Mouse (Mus musculus) retina, postnatal 7 days (tissue): ENCODE results near the gene Serpinb6d.

Source experiments
- DNase-seq: peaks from one replicate; pipeline ENCODE4 v3.0.0-alpha.2; 2012; ENCODE audit warnings: low read depth, low spot score

Serpinb6d gene

DNA sequence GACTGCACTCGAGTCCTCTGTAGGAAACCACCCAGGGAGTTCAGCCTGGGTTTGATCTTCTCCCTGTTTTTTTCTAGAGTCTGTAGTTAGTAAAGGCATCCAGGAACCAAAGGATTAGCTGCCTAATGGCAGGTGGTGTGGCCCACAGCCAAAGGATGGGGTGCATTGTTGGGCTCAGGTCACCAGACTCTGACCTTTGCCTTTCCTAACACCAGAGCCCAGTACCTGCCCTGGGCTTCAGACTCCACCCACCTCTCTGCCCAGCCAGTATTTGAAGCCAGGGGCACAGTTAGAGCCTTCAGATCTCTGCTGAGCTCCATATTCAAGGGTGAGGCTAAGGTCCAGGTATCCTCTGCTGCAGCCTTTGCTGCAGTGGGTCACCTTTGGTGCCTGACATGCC lies at the start of gene Serpinb6d:
Serpinb6d (plus strand) TSS at position 301 of the 400 bp plus-strand sequence.
- DNase-seq: no peak

DNA sequence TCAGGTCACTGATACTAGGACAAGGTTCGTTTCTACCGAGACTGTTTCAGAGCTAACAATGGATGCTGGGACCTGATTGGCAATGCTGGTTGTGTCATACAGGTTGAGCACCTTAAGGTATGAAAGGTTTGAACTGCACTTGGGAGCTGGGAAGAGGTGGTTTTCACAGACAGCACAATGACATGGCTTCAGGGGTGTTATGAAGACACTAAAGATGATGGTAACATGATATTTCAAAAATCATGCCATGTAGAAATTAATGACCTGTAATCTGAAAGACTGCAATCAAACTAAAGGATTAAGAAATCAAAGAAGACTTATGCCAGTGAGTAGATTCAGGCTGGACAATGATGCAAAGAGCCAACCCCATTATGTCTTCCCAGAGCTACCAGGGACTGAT lies 38.3 kb upstream of the Serpinb6d start:
- DNase-seq: no peak

DNA sequence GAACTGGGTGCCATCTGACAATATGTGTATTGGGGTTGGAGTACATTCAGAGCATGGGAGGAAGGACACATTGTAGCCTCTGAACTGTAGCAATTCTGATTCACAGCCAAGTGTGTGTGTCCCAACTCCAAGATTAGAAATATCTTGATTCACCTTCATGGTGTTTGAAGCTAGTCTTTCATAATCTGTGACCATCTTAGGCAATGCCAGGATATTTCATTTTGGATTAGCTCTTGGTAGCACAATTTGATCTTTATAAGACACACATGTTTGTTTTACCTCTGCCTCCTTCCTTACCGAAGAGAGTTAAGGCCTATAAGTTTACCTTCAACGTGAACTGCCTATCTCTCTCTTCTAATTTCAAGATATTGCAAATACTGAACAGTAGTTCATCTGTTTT lies 18.7 kb upstream of the Serpinb6d start:
- DNase-seq: no peak

DNA sequence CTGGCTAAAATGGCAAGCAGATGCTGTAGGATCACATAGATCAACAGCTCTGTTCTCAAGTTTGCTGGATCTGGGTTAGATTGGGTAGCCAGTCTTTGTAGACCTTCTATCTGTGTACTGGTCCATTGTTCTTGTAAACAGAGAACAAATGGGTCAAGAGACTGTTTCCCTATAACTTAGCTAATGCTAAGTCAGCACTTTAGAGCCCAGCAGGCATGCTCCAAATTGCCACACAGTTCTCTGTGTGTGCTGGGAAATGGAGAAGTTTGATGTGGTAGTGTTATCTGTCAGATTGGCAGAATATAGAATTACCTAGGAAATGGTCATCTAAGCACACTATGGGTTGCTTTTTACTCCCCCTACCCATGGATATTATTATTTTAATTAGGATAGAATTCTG lies 1.3 kb downstream of the Serpinb6d start:
- DNase-seq: no peak

DNA sequence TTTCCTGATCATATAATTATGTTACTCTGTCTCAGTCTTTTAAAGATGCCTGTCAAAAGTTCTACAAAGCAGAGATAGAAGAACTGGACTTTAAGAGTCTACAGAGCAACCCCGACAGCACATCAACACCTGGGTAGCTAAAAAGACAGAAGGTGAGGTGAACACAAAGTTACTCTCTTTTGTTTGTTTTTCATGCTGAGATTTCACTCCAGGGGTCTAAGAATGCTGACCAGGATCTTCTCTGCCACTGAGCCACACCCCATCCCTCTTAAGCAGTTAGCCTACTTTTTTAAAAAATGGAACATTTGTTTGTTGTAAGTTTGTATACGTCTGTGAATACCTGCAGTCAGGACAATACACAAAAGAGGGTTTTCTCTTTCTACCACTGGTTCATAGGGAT lies 59.1 kb downstream of the Serpinb6d start:
- no peak for DNase-seq
